Mouse (Mus musculus) 3T3-L1 (cell line): Measurements from ENCODE around the gene Smdt1.
"Not testable (repeated sequence)": the region's sequence is repeated elsewhere in the genome, so short reads cannot be mapped to it uniquely, and the experiment has no call there.

ENCODE experiments used
- DNase-seq: peaks from one replicate; pipeline ENCODE4 v3.0.0-alpha.2; 2015; ENCODE audit warnings: low read depth, low spot score

Smdt1 gene

DNA sequence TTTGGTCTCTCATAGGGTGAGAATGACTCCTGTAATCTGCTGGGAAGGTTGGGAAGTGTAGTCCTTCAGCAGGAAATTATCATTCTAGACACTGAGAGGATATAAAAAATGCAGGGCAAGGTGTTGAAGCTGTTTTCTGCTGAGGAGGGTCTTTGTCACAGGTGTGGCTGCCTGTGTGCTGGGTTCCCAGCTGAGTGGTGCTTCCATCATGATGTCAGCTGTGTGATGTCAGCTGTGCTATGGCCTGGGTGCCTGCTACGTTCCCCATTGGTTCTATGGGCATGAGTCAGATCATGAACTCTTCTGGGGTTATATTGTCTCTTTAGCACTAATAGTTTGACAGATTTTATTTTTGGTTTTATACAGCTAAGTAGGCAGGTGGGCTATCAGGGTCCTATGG lies 30.1 kb downstream of the Smdt1 start:
- no peak for DNase-seq

DNA sequence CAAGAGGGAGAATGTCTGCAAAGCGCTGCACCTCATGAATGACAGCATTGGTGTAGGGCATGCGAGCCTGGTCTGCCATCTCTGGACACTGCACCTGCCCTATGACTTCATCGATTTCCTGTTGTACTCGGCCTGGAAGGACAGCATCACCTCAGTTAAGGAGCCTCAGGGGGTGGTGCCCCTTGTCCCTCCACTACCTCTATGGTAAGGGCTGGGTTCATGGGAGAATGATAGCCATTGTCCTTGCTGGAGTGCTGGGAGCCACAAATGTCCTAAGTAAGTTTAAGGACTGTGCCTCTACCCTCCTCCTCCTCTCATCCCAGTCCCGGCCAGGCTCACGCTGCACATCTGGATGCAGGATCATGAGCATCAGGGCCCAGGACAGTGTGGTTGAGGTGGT lies 33.7 kb downstream of the Smdt1 start:
- DNase-seq: no peak

DNA sequence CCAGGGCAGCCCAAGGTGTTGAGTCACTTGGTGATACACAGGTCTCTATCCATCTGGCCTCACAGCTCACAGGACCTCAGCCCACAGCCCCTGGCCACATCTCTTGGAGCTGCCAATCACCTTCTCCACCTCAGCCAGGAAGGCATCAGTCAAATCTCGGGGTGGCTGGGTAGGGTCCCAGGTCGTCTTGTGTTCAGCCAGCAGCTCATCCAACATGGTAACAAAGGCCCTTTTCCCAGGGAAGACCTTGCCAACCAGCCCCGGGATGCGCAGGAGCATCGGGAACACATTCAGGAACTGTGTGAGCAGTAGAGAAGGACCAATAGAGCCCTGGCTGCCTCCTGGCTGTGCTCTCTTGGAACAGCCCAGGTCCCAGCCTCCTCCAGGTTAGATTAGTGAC lies 34.2 kb downstream of the Smdt1 start:
- DNase-seq: no peak

DNA sequence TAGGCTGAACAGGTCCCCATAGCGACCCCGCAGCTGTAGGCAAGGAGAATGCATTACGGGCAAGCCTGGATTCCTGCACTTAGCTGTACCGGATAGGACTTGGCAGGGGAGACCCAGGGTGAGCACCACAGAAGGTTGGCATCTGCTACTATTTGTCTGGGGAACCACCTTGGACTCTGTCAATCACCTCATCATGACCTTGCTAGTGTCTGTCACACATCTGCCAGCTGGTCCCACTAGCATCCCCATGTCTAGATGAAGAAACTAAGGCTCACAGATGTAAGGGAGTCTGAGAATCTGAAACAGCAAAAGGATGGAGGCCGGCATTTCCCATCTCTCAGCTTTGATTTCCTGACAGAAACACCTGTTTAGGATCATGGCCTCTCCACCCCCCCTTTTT lies 35.7 kb downstream of the Smdt1 start:
- DNase-seq: no peak

DNA sequence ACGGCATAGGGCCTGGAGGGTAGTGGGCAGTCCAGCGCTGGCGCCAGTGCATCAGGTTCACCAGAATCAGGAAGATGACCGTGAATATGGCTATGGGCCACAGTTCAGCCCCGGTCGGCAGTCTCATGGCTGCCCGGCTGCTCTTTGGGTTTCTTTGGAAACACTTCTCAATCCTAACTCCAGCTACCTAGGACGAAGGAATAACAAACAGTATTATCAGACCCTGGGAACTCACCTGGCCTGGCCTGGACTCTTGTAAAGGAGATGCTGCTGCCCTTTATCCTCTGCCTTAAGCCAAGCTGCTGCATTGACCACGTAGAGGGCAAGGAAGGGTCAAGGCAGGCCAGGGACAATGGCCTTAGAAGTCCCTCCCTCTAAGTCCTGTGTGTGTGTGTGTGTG lies 37.1 kb downstream of the Smdt1 start:
- no peak for DNase-seq

DNA sequence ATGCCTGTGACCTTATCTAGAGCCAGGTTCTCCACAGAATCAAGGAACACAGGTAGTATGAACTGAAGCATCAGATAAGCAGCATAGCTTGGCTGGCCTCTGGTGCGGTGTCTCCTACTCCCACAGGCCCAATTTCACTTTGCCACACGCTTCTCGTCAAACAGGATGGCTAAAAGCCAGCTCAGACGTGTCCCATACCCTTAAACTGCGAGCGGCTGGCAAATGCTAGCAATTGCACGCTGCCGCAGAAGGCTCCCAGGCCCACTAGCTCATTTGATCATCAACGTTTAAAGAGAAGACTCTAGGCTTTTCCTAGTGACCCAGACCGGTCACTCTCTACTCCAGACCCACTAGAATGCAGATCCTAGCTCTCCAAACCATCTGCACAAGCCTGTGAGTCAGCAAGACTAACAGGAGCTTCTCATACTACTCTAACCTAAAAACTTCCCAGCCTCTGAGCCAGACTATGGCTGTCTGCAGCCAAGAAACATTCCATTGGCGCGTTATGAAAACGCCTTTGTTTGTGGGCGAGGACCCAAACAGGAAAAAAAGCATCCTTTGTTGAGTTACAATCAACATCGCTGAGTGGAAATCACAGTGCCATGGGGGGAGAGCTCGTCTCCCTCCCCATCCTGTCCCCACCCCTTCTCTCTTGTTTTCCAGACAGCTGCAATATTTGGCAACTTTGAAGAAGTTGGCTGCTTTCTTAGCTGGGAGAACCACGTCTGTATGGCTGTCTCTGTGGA lies 37.8 kb downstream of the Smdt1 start:
- peak; percentile 11 for DNase-seq

DNA sequence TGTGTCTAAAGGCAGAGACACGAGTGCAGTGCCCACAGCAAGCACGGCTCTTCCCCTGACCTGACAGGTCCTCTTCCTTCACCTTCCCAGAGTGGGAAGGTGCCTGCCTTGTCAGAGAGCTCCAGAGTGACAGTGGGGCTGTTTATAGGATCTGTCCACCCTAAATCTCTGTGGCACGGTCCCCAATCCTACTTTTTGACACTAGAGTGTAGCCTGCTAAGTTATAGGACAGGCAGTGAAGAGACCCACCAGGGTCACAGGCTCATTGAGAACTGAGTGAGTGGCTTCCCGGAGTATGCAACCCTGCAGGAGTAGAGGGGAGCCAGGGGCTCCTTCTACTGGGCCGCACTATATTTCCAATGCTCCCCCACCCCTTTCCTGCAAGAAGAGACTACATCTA lies 38.9 kb downstream of the Smdt1 start:
- DNase-seq: no peak

DNA sequence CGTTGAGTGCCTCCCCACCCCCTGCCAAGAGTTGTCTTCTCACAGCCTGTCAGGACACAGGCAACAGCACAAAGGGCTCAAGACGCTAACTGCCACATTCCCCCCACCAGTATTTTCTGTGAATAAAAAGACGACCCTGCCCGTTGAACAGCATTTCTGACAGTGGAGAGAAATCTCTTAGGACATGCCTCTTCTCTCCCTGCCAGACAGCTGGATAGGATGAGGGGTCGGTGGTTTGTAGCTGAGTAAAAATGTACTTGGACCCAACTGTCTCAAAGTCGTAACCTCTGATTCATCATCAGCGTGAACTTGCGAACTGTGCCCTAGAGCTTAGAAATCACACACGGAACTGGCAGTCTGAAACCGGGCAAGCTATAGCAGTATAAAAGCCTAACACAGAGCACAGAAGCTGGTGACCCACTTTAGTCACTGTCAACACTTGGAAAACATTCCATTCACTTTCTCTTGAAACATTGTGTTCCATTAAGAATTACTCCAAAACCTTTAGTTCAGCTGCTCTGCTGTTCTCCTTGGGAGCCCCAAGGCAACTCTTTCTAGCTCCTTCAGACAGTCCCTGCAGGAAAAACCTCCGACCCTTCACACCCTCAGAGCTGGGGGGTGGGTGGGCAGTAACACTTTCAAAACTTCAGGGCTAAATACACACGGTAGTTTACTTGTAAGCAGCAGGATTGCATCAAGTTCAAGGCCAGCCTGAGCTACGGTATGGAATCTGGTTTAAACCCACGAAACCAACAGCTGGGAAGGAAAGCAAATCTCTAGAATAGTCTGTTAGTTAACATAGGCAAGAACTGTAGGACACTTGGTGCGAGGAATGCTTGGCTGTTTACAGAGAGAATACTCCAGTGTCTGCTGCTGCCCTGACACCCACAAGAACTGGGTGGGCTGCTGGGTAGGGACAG lies 39.8 kb downstream of the Smdt1 start:
- no peak for DNase-seq

DNA sequence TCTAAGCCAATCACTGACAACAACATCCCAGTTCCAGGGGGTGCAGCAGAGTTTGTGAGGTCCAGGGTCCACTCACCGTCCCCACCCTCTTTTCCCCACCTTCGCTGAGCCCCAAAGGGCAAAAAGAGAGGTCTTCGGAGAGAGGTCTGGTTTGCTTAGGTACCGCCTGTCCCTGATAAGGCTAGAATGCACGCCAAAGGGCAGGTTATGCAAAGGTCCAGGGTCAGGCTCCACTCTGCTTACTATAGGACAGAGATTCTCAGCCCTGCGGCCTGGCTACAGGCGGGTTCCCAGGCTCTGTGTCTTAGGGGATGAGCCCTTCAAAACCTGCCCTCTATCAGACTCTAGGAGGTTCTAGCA lies 40.7 kb downstream of the Smdt1 start:
- DNase-seq: no peak

DNA sequence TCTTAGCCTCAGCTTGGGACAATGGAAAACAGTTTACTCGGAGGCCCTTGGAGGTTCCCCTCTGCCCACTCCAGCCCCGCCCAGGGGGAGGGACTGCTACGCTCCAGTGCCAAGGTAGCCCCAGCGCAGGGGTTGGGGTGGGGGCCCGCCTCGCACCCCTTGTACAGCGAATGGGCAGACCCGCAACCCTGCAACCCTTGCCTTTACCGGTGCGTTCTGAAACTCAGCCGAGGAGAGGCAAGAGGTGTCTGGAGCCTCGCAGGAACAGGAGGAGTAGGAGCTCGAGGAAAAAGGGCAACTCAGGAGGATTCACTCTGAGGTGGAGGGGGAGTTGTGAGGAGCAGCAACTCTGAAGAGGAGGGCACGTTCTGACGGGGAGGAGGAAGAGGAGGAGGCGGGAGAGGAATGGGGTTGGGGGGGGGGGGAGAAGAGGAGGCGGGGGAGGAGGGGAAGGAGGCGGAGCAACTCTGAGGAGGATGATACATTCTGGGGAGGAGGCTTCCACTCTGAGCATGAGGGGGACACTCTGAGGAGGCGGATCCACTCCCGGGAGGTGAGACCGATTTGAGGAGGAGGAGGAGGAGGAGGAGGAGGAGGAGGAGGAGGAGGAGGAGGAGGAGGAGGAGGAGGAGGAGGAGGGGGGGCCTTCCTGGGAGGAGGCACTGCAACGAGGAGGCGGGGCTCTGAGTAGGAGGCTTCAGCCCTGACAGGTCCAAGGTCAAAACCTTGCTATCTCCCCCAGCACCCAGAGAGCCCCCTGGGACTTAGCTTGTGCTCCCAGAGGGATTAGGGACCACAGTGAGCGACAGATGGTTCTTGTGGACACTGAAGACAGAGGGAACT lies 41.3 kb downstream of the Smdt1 start, which contains the start of gene Cyp2d22:
Gene Cyp2d22, minus strand, starts transcription at position 390 of the 843 bp plus-strand sequence.
- no peak for DNase-seq

DNA sequence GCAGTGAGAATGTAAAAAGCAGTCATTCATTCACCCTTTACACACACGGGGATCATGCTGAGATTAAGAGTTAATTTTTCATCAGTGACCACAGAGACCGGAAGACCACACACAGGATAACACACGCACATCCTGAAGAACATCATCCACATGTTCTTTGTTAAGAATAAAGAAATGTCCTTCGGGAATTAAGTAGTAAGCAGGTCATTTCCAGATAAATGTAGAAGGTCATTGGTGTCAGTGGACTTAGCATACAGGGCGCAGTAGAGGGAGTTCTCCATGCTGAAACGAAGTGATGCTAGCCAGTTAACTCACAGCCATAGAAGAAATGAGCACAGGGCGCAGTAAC lies 41.9 kb downstream of the Smdt1 start:
- no peak for DNase-seq

DNA sequence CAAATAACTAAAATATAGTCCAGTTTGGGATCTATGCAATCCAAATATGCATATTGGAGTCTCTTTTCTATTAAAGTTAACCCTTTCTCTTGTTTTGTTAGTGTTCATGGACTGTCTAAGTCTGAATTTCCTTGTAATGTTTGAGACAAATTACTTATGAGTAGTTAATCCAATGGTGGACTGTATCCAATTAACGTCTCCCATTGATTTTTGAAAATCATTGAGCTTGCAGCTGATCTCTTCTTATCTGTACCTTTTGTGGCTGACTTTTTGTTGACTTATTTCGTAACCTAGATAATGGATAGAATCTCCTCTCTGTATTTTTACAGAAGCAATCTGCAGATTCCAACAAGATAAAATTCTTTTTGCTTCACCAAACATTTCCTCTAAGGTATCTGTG lies 43.7 kb downstream of the Smdt1 start:
- no peak for DNase-seq

DNA sequence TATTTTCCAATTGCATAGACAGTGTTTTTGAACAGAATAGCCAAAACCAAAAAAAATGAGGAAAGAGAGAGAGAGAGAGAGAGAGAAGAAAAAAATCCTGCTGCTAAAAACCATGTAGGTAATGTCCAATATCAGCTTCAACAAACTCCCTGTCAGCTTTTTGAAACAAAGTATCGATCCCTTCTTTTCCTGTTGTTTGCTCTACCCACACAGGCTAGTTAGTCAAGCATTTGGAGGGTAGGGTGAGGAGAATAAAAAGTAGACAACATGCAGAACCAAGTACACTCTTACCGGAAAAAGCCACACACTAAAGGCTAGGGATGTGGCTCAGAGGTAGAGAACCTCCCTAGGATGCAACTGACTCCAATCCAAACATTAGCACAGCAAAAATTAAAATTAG lies 47.0 kb downstream of the Smdt1 start:
- DNase-seq: no peak

DNA sequence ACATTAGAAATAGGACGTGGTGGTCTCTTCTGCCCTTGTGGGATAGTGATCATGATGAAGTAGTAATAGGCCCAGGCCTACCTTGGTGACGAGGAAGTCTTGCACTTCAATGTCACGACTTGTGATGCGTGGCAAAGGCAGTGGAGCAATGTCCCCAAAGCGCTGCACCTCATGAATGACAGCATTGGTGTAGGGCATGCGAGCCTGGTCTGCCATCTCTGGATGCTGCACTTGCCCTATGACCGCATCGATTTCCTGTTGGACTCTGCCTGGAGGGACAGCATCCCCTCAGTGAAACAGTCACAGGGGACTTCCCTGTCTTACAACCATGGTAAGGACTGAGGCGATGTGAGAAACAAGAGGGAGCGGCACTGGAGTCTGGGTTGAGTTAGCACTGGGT lies 51.2 kb downstream of the Smdt1 start:
- not testable (repeated sequence) for DNase-seq

DNA sequence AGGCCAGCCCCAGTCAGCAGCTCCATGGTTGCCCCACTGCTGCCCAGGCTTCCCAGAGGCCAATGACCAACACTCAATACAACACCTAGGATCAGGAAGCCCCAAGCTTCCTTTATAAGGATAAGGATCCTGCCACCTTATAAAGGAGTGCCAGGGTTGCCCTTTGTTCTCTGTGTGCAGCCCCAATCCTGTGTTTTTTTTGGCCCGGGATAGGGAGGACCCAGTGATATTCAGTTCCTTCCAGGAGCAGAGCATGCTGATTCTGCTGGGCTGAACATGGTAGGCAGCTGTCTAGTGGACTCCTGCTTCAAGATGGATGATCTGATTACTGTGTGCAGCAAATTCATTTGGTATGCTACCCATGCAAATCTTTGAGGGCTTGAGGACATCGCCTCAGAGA lies 55.2 kb downstream of the Smdt1 start, which contains the start of gene Cyp2d11:
Gene Cyp2d11, minus strand, starts transcription at position 101 of the 400 bp plus-strand sequence.
- DNase-seq: not testable (repeated sequence)

DNA sequence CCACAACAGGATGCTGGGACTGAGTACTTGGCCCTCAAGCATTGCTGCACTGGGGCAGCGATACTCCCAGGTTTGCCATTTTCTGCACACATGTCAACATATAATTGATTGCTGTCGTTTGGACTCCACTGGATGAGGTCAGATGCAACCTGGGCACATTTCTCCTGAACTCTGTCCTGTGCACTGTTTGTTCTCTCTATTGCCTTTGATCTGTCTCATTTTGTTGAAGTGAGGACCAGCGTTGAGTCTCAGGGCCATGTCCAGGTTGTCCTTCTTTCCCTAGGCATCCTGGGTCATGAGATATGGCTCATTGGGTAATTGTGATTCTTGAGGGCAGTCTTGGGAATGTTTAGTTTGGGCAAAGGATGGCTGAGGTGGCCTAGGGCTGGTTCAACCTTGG lies 57.2 kb downstream of the Smdt1 start:
- DNase-seq: not testable (repeated sequence)
